Comparison of ENCODE assay signal across 11 mouse cellular contexts in genomic region chr16:43235317-43235716, GRCm38 (mm10).
DNase-seq lines count a peak whose midpoint lies in the region; ATAC-seq and TF ChIP-seq lines count a peak whose summit lies in the region.
"Had no signal": no experiment of that assay in that cellular context is flagged by ENCODE, and none has a peak within 500 bp of the region (broad histone marks: within the 10 kb centered on the region; RNA-seq: fewer than 3 reads in every experiment).

No protein-coding gene starts in this region.

- no peaks in the 10 kb centered on the region for H3K36me3 ChIP-seq in neural tube, embryonic 13.5 days
- no peaks in the 10 kb centered on the region for H3K36me3 ChIP-seq in limb, embryonic 14.5 days (ENCODE audit: control insufficient read depth, insufficient read depth, low read length)
- H3K36me3 ChIP-seq: midbrain, embryonic 10.5 days had no signal

- DNase-seq in gastrocnemius, adult 2 months: no peak
- no peak for DNase-seq in gastrocnemius, postnatal 36 days
- no peak for DNase-seq in neural tube, embryonic 10.5 days (ENCODE audit: extremely low spot score, low spot score)
- DNase-seq in limb, embryonic 14.5 days (ENCODE audit: low spot score): no peak
- no peak for DNase-seq in layer of hippocampus, adult 8-10 months (ENCODE audit: low spot score in 2 of 2)
- DNase-seq in layer of hippocampus, adult 18-20 months (ENCODE audit: low spot score in 2 of 2): no peak
- no peak for DNase-seq in adrenal gland, adult 2 months
- DNase-seq: cerebellum, adult 11 months; right cerebral cortex, postnatal 14 days had no signal

- no peak overlapping the region for H3K9ac ChIP-seq in neural tube, embryonic 13.5 days
- 0 out of 2 replicates have a peak overlapping the region, but pooled peaks have one; percentile 13 for H3K9ac ChIP-seq in limb, embryonic 14.5 days (ENCODE audit: low read depth, low read length, severe bottlenecking)

- no peak for TF ChIP-seq POLR2A in limb, embryonic 14.5 days (IDR thresholded peaks at IDR 0.05; ENCODE audit: borderline replicate concordance, extremely low read depth, insufficient read depth, insufficient read length)

- TF ChIP-seq CTCF in gastrocnemius, adult 2 months (IDR thresholded peaks at IDR 0.05): no peak

- ATAC-seq in neural tube, embryonic 13.5 days (ENCODE audit: low read depth): no peak
- no peak; the same call in 1 of the 2 replicates for ATAC-seq in limb, embryonic 14.5 days (ENCODE audit: low FRiP score, low read depth)

- 63% methylated on average over 7 of the region's 7 CpGs for WGBS in neural tube, embryonic 13.5 days
- 42% methylated on average over 7 of the region's 7 CpGs for WGBS in limb, embryonic 14.5 days

- peak overlapping the region; percentile 75 for H3K27ac ChIP-seq in gastrocnemius, adult 2 months
- 0 out of 2 replicates have a peak overlapping the region, but pooled peaks have one; percentile 4 for H3K27ac ChIP-seq in neural tube, embryonic 13.5 days (replicated peaks)
- no peak overlapping the region; the same call in 1 of the 2 replicates for H3K27ac ChIP-seq in limb, embryonic 14.5 days (replicated peaks; ENCODE audit: low read depth, low read length)
- H3K27ac ChIP-seq: midbrain, embryonic 10.5 days had no signal

- H3K4me1 ChIP-seq in neural tube, embryonic 13.5 days (replicated peaks): peaks cover 7% of the 10 kb centered on the region
- H3K4me1 ChIP-seq in limb, embryonic 14.5 days (ENCODE audit: control insufficient read depth, insufficient read depth, low read length): 0 out of 2 replicates have a peak, but pooled peaks cover 10% of the 10 kb centered on the region

- intact Hi-C loops in gastrocnemius, adult 2 months (cut with DNase I): no loop called here
- intact Hi-C loops in gastrocnemius, postnatal 36 days (cut with DNase I): no loop called here

- peak overlapping the region; percentile 63 for H3K4me3 ChIP-seq in gastrocnemius, adult 2 months
- H3K4me3 ChIP-seq in neural tube, embryonic 13.5 days: no peak overlapping the region
- H3K4me3 ChIP-seq in limb, embryonic 14.5 days (replicated peaks; ENCODE audit: low read length): no peak overlapping the region
- H3K4me3 ChIP-seq: midbrain, embryonic 10.5 days had no signal

- H3K9me3 ChIP-seq in neural tube, embryonic 13.5 days: no peaks in the 10 kb centered on the region
- no peaks in the 10 kb centered on the region for H3K9me3 ChIP-seq in limb, embryonic 14.5 days (ENCODE audit: control insufficient read depth, low read length)
- H3K9me3 ChIP-seq: midbrain, embryonic 10.5 days had no signal

- no peaks in the 10 kb centered on the region for H3K27me3 ChIP-seq in neural tube, embryonic 13.5 days
- H3K27me3 ChIP-seq in limb, embryonic 14.5 days (ENCODE audit: control insufficient read depth, insufficient read depth, low read length): no peaks in the 10 kb centered on the region

- no peak overlapping the region for H3K4me2 ChIP-seq in neural tube, embryonic 13.5 days
- peak overlapping the region; percentile 20; the same call in 1 of the 2 replicates for H3K4me2 ChIP-seq in limb, embryonic 14.5 days (replicated peaks; ENCODE audit: low read depth, low read length, severe bottlenecking)
